Mouse (Mus musculus): ENCODE measurements around the gene Tent4a. TPM values are rescaled to one million over a fixed set of nuclear protein-coding genes. Genes with fewer than 3 reads are reported as not detected.

Gene Tent4a
- polyA plus RNA-seq, 1 experiment from 2014 or later, result 6.4 TPM

DNA sequence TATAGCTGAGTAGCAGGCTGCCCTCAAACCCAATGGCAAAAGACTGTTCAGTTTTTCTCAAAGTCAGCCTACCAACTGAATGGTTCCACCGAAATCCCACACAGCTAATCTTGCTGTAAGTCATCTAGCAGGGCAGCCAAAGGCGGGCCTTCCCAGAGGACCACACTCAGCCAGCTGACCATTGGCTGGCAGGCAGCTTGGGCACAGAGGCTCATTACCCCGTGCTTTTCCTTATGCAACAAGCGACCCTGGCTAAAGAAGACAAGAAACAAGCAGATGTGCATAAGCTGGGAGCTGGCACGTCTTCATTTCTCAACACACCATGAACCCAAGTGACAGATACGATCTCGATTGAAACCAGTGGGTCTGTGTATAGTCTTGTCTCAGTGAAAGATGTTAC is 2.9 kb upstream of the Tent4a start:
- no peak for ATAC-seq
- peaks cover 17% of the 10 kb centered on the region for H3K4me1 ChIP-seq (ENCODE audit: control insufficient read depth, insufficient read depth, low read depth, low read length)

DNA sequence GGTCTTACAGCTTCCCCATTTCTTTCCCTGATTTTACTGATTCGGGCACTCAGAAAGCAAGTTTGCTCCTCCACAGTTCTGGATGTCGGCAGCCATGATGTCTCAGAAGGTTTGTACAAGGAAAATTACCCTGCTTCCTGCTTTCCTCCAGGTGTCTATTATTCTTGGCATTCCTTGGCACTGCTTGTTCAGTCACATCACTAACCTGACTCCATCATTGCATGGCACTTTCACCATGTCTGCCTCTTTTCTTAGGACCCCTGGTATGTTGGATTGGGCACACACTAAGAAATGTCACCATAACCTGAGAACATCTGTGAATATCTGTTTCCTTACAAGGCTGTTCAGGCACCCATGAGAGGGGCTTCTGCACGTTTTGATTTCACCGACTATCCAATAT is 1.6 kb upstream of the Tent4a start:
- H3K36me3 ChIP-seq (ENCODE audit: control insufficient read depth, insufficient read depth, low read length), result no peaks in the 10 kb centered on the region
- H3K27ac ChIP-seq (ENCODE audit: low read depth, low read length), result no peak overlapping the region
- no peak overlapping the region for H3K9ac ChIP-seq (ENCODE audit: low read depth, low read length)
- no peak for ATAC-seq
- H3K4me2 ChIP-seq (ENCODE audit: low read length), result peak overlapping the region; percentile 72; the same call in 1 of the 2 replicates
- H3K4me3 ChIP-seq (ENCODE audit: low read length), result no peak overlapping the region
- 86% methylated on average over 4 of the region's 4 CpGs for WGBS
- H3K4me1 ChIP-seq (ENCODE audit: control insufficient read depth, insufficient read depth, low read depth, low read length), result peaks cover 31% of the 10 kb centered on the region
- no peaks in the 10 kb centered on the region for H3K9me3 ChIP-seq (ENCODE audit: control insufficient read depth, low read length)
- no peaks in the 10 kb centered on the region for H3K27me3 ChIP-seq (replicated peaks; ENCODE audit: control insufficient read depth, insufficient read depth, low read length)

More for the DNA sequence above, 2.9 kb upstream of the Tent4a start:
- Histone ChIP-seq H3K27me3 (replicated peaks; ENCODE audit: control insufficient read depth, insufficient read depth, low read length) (no peaks in the 10 kb centered on the region), H3K27ac (ENCODE audit: low read depth, low read length) (no peak overlapping the region), H3K4me3 (ENCODE audit: low read length) (no peak overlapping the region), H3K9ac (ENCODE audit: low read depth, low read length) (no peak overlapping the region), H3K4me2 (ENCODE audit: low read length) (no peak overlapping the region), H3K9me3 (ENCODE audit: control insufficient read depth, low read length) (no peaks in the 10 kb centered on the region), H3K36me3 (ENCODE audit: control insufficient read depth, insufficient read depth, low read length) (no peaks in the 10 kb centered on the region)
- 64% methylated on average over 7 of the region's 7 CpGs for WGBS

DNA sequence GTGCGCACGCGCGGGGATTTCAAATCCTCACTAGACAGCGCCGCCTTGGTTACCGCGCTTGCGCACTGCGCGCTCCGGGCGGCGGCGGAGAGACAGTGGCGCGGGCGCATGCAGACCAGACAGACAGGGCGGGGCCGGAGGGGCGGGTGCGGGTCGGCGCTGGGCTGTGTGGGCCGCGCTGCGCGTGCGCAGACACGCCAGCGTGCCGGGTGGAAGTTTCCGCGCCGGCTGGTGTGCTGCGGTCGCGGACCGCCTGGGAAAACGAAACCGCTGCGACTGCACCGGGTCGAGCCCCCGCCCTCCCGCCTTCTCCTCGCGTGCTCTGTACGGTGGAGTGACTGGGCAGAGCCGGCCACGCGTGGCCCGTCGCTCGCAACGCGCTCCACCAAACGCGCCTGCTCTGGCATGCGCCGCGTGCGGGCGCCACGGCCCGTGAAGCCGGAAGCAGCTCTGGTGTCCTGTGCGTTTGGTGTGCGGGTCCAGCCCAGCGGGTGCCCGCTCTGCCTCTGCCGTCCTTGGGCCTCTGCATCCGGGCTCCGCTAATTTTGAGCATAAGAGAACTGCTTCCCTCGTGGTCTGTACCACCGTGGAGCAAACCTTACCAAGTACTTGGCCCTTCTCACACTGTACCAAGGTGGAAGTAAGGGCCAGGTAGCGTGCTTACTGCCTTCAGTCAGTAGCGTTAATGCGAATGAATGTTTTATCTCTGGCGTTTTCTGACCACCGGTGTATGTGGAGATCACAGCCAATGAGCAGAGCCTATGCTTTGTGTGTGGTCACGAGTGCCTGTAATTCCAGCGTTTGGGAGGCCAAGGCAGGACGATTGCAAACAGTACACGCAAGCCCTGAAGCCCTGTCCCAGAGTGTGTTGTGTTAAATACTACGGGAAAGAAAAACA is 486 bp upstream of the Tent4a start:
- H3K27ac ChIP-seq (ENCODE audit: low read depth, low read length), result peak overlapping the region; percentile 98
- H3K27me3 ChIP-seq (replicated peaks; ENCODE audit: control insufficient read depth, insufficient read depth, low read length), result no peaks in the 10 kb centered on the region
- WGBS, result under 1% methylated on average over 64 of the region's 86 CpGs
- H3K4me1 ChIP-seq (ENCODE audit: control insufficient read depth, insufficient read depth, low read depth, low read length), result peaks cover 41% of the 10 kb centered on the region
- H3K9ac ChIP-seq (ENCODE audit: low read depth, low read length), result peak overlapping the region; percentile 93
- peak overlapping the region; percentile 72 for H3K4me2 ChIP-seq (ENCODE audit: low read length)
- H3K4me3 ChIP-seq (ENCODE audit: low read length), result peak overlapping the region; percentile 82
- H3K9me3 ChIP-seq (ENCODE audit: control insufficient read depth, low read length), result no peaks in the 10 kb centered on the region
- peak; percentile 94 for ATAC-seq
- no peaks in the 10 kb centered on the region for H3K36me3 ChIP-seq (ENCODE audit: control insufficient read depth, insufficient read depth, low read length)

DNA sequence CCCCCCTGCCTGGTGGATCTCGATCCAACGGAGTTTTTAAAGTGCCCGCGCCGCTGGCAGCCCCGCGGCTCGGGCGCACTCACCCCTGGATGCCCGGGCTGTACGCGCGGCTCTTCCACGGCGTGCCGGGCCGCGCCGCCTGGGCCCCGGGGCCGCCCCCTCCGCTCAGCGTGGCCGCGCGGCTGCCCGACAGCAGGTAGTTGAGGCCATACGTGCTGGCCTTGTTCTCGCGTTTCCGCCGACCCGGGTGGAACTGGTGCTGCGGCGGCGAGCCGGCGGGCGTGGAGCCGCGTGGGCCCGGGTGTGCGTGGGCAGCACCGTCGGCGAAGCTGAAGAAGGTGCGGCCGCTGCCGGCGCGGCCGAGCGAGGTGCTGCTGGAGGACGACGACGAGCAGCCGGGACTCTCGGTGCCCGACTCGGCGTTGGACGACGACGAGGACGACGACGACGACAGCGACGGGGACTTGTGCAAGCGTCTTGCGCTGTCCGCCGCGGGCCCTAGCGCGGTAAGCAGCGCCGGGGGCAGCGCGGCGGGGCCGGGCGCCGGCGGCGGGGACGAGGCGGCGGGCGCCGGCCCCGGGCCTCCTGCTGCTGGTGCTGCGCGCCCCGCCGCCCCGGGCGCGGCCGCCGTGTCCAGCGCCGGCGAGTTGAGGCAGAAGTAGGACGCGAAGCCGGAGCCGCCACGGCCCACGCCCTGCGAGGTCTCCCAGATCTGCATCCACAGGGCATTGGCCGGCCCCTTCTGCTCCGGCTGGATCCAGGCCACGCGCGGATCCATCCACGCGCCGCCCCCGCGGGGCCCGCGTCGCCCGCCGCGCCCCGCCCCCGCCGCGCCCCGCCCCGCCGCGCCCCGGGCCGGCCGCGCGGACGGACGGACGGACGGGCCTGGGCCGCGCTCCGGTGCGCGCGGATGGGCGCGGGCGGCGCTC is 748 bp downstream of the Tent4a start, which contains the start of gene Nsun2:
Gene Nsun2, plus strand, starts transcription at position 342 of the 929 bp plus-strand sequence.
- Histone ChIP-seq H3K9me3 (ENCODE audit: control insufficient read depth, low read length) (no peaks in the 10 kb centered on the region), H3K4me3 (ENCODE audit: low read length) (peak within 1 kb of the TSS; percentile 82), H3K27me3 (replicated peaks; ENCODE audit: control insufficient read depth, insufficient read depth, low read length) (no peaks in the 10 kb centered on the region), H3K9ac (ENCODE audit: low read depth, low read length) (peak within 1 kb of the TSS; percentile 93), H3K4me1 (ENCODE audit: control insufficient read depth, insufficient read depth, low read depth, low read length) (peaks cover 40% of the 10 kb centered on the region), H3K36me3 (ENCODE audit: control insufficient read depth, insufficient read depth, low read length) (no peaks in the 10 kb centered on the region), H3K4me2 (ENCODE audit: low read length) (peak within 1 kb of the TSS; percentile 99), H3K27ac (ENCODE audit: low read depth, low read length) (peak within 1 kb of the TSS; percentile 98)
- ATAC-seq, result peak; percentile 4
- WGBS, result under 1% methylated on average over 83 of the region's 155 CpGs

DNA sequence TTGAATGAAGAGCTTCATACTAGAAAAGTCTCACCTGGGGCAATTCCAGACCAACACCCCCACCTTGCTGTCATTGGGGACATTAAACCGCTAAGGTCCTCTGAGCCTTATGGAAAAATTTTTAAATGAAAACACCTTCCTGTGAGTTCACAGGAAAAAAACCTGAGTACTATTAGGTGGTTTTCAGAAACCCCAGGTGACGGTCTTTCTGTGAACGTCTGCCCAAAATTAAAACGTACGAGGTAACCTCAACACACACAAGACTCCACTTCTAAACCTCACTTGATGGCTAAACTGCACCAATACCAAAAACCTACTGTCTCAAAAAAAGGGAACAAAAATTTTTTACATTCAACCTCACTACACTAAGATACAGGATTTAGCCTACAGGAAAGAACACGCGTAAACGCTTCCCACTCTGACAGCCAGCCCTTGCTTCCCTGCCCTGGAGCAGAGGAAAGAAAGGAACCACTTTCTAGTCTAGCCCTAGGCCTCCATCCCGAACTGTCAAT is 1.5 kb downstream of the Tent4a start:
- Histone ChIP-seq H3K4me3 (ENCODE audit: low read length) (peak overlapping the region; percentile 82), H3K27me3 (replicated peaks; ENCODE audit: control insufficient read depth, insufficient read depth, low read length) (no peaks in the 10 kb centered on the region), H3K4me2 (ENCODE audit: low read length) (peak overlapping the region; percentile 99), H3K36me3 (ENCODE audit: control insufficient read depth, insufficient read depth, low read length) (no peaks in the 10 kb centered on the region), H3K9me3 (ENCODE audit: control insufficient read depth, low read length) (no peaks in the 10 kb centered on the region), H3K27ac (ENCODE audit: low read depth, low read length) (peak overlapping the region; percentile 98), H3K9ac (ENCODE audit: low read depth, low read length) (peak overlapping the region; percentile 93), H3K4me1 (ENCODE audit: control insufficient read depth, insufficient read depth, low read depth, low read length) (peaks cover 46% of the 10 kb centered on the region)
- WGBS, result under 1% methylated on average over 9 of the region's 9 CpGs
- no peak for ATAC-seq

DNA sequence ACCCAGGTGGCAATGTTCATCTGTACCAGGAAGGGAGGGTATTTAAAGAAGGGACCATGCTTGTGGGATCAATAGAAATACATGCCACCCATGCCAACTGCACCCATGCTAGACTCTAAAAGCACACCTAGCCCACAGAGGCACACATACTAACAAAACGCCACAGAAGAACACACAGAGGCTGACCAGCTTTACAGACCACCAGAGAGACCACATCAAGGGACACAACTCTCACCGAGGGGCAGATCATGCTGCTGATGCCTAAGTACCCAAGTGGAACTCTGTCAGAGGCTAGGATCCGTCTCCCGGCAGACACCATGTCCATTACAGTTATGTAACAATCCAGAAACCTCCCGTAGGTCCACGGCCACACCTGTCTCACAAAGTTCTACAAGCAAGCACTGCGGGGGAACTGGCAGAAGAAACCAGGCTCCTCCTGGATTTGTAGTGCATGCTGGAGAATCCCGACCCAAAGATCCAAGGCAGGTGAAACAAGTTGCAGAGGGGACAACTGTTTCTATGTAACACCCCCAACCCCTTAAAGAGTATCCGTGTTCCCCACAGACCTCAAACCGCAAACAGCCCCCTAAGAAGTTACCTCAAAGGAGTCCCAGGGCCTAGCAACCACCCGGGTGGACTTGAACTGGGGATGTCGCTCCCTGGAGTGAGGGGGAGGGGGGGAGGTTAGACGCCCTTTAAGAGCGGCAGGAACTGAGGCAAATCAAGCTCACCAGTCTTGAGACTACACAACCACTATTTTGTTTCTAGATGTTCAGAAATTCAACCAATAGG is 2.1 kb downstream of the Tent4a start:
- H3K27me3 ChIP-seq (replicated peaks; ENCODE audit: control insufficient read depth, insufficient read depth, low read length), result no peaks in the 10 kb centered on the region
- H3K4me2 ChIP-seq (ENCODE audit: low read length), result peak overlapping the region; percentile 99
- H3K9me3 ChIP-seq (ENCODE audit: control insufficient read depth, low read length), result no peaks in the 10 kb centered on the region
- H3K36me3 ChIP-seq (ENCODE audit: control insufficient read depth, insufficient read depth, low read length), result no peaks in the 10 kb centered on the region
- no peak overlapping the region for H3K27ac ChIP-seq (ENCODE audit: low read depth, low read length)
- peak overlapping the region; percentile 93 for H3K9ac ChIP-seq (ENCODE audit: low read depth, low read length)
- H3K4me1 ChIP-seq (ENCODE audit: control insufficient read depth, insufficient read depth, low read depth, low read length), result peaks cover 46% of the 10 kb centered on the region
- H3K4me3 ChIP-seq (ENCODE audit: low read length), result peak overlapping the region; percentile 82
- 20% methylated on average over 14 of the region's 14 CpGs for WGBS
- ATAC-seq, result no peak

DNA sequence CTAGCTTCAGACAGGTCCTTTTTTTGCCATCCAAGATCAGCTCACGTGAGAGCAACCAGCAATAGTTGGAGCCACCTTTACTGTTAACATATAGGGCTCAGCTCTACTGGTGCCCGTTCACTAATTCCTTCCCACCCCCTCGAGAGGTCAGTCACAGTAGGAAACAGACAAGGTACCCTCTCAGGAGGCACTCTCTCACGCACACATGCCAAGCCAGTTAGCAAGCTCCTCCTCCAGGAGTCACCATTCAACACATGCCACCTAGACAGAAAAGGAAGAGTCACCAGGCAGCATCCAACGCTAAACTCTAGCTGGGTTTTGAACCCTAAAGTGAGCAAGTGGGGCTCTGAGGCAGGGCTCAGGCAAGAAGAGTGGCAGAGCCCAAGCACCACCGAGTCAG is 3.0 kb downstream of the Tent4a start:
- H3K27ac ChIP-seq (ENCODE audit: low read depth, low read length), result no peak overlapping the region
- peak overlapping the region; percentile 82 for H3K4me3 ChIP-seq (ENCODE audit: low read length)
- H3K27me3 ChIP-seq (replicated peaks; ENCODE audit: control insufficient read depth, insufficient read depth, low read length), result no peaks in the 10 kb centered on the region
- H3K4me1 ChIP-seq (ENCODE audit: control insufficient read depth, insufficient read depth, low read depth, low read length), result peaks cover 53% of the 10 kb centered on the region
- no peak for ATAC-seq
- no peaks in the 10 kb centered on the region for H3K36me3 ChIP-seq (ENCODE audit: control insufficient read depth, insufficient read depth, low read length)
- WGBS, result 42% methylated on average over 6 of the region's 6 CpGs
- no peaks in the 10 kb centered on the region for H3K9me3 ChIP-seq (ENCODE audit: control insufficient read depth, low read length)
- peak overlapping the region; percentile 93 for H3K9ac ChIP-seq (ENCODE audit: low read depth, low read length)
- peak overlapping the region; percentile 99 for H3K4me2 ChIP-seq (ENCODE audit: low read length)

DNA sequence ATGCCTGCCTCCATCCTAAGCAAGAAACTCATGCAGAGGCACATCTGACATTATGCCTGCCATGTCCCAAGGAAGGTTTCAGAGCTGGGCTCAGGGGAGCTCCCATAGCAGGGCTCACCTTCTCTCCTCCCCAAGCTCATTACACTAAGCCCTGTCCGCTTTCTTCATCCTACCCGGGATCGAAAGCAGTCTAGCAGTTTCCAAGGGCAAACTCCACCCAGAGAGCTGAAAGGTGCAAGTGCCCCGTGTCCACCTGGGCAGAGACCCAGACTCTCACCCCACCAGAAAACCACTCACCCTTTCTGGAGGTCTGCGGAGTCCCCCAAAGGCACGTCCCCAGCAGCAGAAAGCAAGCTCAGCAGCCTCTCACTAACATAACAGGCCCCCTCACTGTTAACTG is 3.5 kb downstream of the Tent4a start:
- Histone ChIP-seq H3K9me3 (ENCODE audit: control insufficient read depth, low read length) (no peaks in the 10 kb centered on the region), H3K27ac (ENCODE audit: low read depth, low read length) (no peak overlapping the region), H3K9ac (ENCODE audit: low read depth, low read length) (peak overlapping the region; percentile 39), H3K4me2 (ENCODE audit: low read length) (peak overlapping the region; percentile 99), H3K4me1 (ENCODE audit: control insufficient read depth, insufficient read depth, low read depth, low read length) (peaks cover 56% of the 10 kb centered on the region), H3K4me3 (ENCODE audit: low read length) (peak overlapping the region; percentile 82), H3K27me3 (replicated peaks; ENCODE audit: control insufficient read depth, insufficient read depth, low read length) (no peaks in the 10 kb centered on the region), H3K36me3 (ENCODE audit: control insufficient read depth, insufficient read depth, low read length) (no peaks in the 10 kb centered on the region)
- ATAC-seq, result no peak
- 79% methylated on average over 6 of the region's 6 CpGs for WGBS
